Mouse (Mus musculus) kidney, postnatal 14 days (tissue): ENCODE data around the gene Cdh4.

Source experiments
- DNase-seq: peaks from one replicate; pipeline ENCODE4 v3.0.0; 2022; ENCODE audit warnings: mixed read lengths

Cdh4 gene

GRCm38 (mm10) chr2:179467839-179468445 is 25.7 kb downstream of the Cdh4 start:
- peak; percentile 6 for DNase-seq

DNA sequence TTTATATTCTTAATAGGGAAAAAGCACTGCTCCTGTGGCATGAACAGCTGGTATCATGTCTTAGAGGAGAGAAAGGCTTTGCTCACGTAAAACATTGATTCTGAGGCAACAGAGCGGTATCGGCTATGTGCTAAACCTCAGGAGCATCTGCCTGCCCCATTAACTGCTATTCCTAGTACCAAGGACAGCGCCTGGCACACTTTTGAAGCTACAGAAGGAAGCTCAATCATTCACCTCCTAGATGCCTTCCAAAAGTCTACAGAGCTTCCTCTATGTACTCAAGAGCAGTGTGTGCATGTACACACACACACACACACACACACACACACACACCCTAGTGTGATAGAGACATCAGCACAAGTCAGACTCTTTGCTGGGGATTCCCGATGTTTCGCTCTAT is 34.4 kb downstream of the Cdh4 start:
- no peak for DNase-seq

GRCm38 (mm10) chr2:179480800-179481200 is 38.6 kb downstream of the Cdh4 start:
- DNase-seq: no peak

- no peak for DNase-seq
Measured at GRCm38 (mm10) chr2:179481363-179481762, 39.1 kb downstream of the Cdh4 start.

- DNase-seq: no peak
Measured at GRCm38 (mm10) chr2:179488526-179489139, 46.4 kb downstream of the Cdh4 start.

GRCm38 (mm10) chr2:179491891-179492290 is 49.7 kb downstream of the Cdh4 start:
- DNase-seq: no peak

DNA sequence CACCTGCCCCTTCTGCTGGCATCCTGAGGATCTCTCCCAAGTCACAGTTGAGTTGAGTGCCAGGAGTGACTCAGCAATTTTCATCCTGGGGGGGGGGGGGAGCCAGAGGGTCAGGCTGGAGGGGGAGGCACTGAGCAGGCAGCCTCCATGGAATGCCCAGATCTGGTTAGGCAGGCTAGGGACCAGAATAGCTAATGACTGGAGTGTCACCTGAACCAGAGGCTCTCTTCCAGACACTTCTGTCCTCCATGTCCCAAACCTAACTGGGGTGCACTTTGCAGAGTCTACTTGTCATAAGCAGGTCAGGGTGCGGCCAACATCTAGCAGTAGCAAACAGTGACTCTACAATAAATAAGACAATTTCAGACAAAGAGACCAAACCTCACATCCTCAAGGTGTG is 52.0 kb downstream of the Cdh4 start:
- DNase-seq: no peak

DNA sequence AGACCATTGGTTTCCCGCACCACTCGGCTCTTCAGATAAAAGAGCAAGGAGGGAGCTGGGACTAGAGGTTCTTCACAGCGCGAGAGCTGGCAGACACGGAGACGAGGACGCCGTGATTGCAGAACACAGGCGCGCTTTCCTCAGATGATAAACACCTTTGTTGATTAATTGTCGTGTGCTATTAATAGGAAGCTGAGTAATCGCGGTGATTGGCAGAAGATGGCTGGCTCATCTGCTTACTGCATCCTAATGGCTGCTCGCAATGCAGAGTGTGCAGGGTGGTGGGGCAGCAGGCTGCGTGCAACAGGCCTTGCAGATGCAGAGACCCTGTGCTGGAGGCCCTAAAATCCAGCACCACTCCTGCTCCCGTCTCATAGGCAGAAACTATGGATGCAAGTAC is 68.2 kb downstream of the Cdh4 start:
- no peak for DNase-seq

- DNase-seq: no peak
Measured at GRCm38 (mm10) chr2:179516559-179516958, 74.3 kb downstream of the Cdh4 start.

DNA sequence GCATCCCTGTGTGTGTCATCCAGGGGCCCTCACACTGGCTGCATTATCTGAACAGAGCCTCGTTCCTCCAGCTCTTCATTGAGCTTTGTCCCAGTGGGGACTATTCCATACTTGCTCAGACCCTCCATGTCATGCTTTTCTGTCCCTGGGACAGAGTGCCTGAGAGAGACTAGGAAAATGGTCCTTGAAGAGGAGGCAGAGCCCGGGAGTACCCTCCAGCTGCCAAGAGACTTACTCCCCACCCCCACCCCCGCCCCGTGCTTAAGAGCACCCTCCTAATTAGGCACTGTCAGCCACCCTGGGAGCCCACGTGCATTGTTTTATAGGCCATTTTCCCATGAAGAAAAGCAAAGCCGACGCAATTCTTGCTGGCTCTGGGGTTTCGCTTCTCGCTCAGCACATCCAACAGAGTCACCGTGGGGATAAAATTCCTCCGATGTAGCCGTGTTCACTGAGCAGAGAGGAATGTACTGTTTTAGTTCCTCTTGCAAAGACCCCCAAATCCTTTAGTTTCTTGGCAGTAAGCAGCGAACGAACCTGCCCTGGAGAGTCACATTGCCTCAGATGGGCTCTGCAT is 76.3 kb downstream of the Cdh4 start:
- DNase-seq: no peak

- no peak for DNase-seq
Measured at GRCm38 (mm10) chr2:179519161-179519560, 76.9 kb downstream of the Cdh4 start.

- no peak for DNase-seq
Measured at GRCm38 (mm10) chr2:179519931-179520330, 77.7 kb downstream of the Cdh4 start.

GRCm38 (mm10) chr2:179520941-179521340 is 78.7 kb downstream of the Cdh4 start:
- no peak for DNase-seq

DNA sequence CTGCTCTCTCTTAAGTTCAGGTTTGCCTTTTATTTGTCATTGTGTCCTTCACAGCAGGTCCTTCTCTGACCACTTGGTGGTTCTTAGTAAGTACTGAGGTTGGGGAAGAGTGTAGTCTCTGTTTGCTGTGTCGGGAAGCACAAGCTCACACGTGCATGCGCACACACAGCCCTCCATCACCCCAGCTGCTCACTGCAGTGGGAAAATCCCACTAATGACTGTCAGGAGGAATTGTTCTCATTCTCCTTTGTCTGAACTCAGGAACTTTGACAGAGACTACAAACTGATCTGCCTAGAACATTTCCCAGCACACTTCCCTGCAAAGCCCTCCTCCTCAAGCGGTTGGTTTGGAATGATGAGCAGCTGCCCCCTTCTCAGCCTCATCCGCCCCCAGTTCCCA is 79.2 kb downstream of the Cdh4 start:
- DNase-seq: no peak

- DNase-seq: no peak
Measured at GRCm38 (mm10) chr2:179522141-179522540, 79.9 kb downstream of the Cdh4 start.

- no peak for DNase-seq
Measured at GRCm38 (mm10) chr2:179526976-179527375, 84.7 kb downstream of the Cdh4 start.

DNA sequence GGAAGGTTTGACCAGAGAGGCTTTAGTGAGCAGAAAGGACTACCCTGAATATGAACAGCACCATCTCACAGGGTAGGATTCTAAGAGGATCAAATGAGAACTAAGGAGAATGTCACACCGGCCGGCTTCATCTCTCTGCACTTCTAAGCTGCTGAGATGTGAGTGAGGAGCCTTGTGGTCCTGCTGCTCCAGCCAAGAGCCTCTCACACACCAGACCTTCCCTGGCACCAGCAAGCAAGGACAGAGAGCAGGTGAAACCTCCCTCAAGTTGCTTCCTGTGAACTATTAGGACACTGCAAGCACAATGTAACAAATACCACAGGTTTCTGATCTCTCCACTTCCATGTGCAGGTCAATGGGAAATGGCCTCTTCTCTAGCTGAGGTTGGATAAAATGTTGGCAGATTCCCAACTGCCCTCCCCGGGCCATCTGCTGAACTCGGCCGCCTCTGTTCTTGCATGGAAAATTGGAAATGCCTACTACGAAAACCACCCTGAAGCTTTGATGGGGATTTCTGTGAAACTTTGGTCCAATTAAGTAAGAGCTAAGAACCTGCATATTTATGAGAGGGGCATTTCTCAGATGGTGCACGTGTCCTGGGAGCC is 88.3 kb downstream of the Cdh4 start:
- DNase-seq: peak; percentile 10

DNA sequence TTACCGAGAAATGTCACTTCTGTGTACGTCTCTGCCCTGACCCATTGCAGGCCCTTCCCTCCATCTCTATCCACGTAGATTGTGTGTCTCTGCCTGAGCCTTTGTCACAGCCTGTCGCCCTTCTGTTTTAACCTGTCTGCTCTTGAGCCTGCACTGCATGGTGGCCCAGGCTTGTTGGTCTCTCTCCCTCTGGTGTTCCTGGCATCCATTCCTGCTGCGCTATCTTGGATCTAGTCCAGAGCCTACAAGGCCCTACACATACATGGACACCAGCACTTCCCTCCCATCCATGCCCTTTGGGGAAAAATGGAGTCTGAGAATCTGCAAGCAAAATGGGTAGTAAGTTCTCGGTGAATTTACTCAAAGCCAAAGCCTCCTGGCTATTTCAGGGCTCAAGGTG is 91.0 kb downstream of the Cdh4 start:
- DNase-seq: no peak

- DNase-seq: no peak
Measured at GRCm38 (mm10) chr2:179533881-179534280, 91.7 kb downstream of the Cdh4 start.

GRCm38 (mm10) chr2:179535204-179535603 is 93.0 kb downstream of the Cdh4 start:
- DNase-seq: no peak

- DNase-seq: no peak
Measured at GRCm38 (mm10) chr2:179536762-179537161, 94.5 kb downstream of the Cdh4 start.

- DNase-seq: peak; percentile 21
Measured at GRCm38 (mm10) chr2:179537390-179537789, 95.2 kb downstream of the Cdh4 start.

GRCm38 (mm10) chr2:179537800-179538450 is 95.7 kb downstream of the Cdh4 start:
- DNase-seq: no peak

- no peak for DNase-seq
Measured at GRCm38 (mm10) chr2:179538535-179538934, 96.3 kb downstream of the Cdh4 start.
